Mouse (Mus musculus) gastrocnemius, adult 2 months (tissue): ENCODE results near the gene Smbd1. TPM values are rescaled to one million over a fixed set of nuclear protein-coding genes. Genes with fewer than 3 reads are reported as not detected.

Source experiments
- DNase-seq: peaks from one replicate; pipeline ENCODE4 v3.0.0; 2022
- H3K27ac ChIP-seq: fragments of 200-600 bp; 2 replicates; pipeline ENCODE4 v1.8.1; 2022; ENCODE audit warnings: mild to moderate bottlenecking
- H3K4me3 ChIP-seq: fragments of 200-600 bp; 2 replicates; pipeline ENCODE4 v1.8.1; 2022; ENCODE audit warnings: mild to moderate bottlenecking, moderate library complexity
- CTCF ChIP-seq: fragments of 200-600 bp; IDR thresholded peaks from 2 replicates; pipeline ENCODE4 v1.8.1; 2022; ENCODE audit warnings: antibody characterized with exemption, mild to moderate bottlenecking, moderate library complexity
- intact Hi-C: fragments of 180-260 bp; cut with DNase I; formaldehyde crosslinking; loops from one replicate; pipeline ENCODE4 v1.15.1; 2025
- long read RNA-seq, 2 experiments: library from polyadenylated mRNA; stranded (forward); transcript quantifications; one replicate each; pipeline ENCODE4 v2.0.0; 2021
- total RNA-seq, 2 experiments: library from RNA; stranded (reverse); gene quantifications; 2 replicates each; pipeline ENCODE4 v1.2.3; 2021

Gene Smbd1
- total RNA-seq: not detected
- long read RNA-seq, experiment 1: 0 reads
- long read RNA-seq, experiment 2: 0 reads

DNA sequence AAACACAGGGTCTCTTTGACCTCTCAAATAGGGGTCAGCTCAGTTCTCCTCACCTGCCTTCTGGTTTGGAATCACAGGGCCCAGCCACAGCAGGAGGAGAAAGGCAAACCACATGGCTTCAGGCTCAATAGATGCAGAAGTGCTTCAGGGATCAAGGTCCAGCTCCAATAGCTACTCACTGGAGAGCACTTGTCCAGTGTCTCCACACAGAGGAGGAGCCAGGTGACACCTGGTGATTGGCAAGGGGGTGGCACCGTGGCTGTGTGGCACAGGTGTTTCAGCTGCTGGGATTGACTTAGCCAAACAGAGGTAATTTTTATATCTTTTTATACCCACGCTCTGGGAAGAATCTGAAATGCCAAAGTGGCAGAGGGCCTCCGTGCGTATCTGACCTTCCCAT is at the start of gene Smbd1:
Smbd1 (minus strand) TSS at position 157 of the 400 bp plus-strand sequence.
- intact Hi-C loops: loop anchor here (5.0 kb wide), 3 partner anchors 67 to 342 kb away; partner anchors contain the start of genes Fyttd1 and Rubcn
- 0 out of 2 replicates have a peak within 1 kb of the TSS, but pooled peaks have one; percentile 20 for H3K27ac ChIP-seq
- no peak for TF ChIP-seq CTCF
- no peak within 1 kb of the TSS for H3K4me3 ChIP-seq
- no peak for DNase-seq

DNA sequence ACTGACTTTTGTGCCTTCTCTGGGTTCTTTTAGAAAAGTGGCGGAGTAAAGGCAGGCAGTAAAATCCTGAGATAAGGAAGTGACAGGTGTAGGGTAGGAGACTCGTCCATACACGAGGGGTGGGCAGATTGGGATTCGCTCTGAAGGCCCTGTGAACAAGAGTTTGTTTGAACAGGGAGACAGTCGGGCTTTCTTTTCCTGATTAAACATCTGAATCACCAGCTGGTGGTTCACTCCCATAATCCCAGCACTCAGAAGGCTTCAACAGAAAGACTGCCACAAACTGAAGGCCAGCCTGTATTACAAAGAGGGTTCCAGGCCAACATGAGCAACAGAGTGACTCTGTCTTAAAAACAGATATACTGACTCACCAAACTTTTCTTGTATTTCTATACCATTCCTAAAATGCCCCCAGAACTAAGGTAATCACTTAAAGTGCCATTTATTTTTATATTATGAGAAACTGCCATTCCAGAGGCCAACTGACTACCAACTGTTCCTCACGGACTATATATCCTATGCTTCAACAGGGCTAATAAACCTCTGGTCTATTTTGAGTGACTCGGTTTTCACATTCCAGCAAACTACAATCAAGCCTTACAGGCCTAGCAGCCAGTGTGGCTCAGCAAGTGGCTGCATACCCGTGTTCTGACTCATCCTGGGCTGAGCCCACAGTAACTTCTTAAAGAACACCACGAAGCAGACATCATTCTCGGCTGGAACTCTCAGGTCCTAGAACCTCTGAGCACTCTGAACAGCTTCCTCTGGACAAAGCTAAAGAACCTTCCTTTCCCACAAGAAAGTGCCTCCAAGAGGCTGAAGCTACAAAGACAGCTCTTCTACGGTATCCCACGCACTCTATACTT is 48.7 kb upstream of the Smbd1 start:
- peak; percentile 60 for DNase-seq
- intact Hi-C loops: loop anchor here (5.0 kb wide), 1 partner anchor 37 kb away; no protein-coding TSS in a partner anchor
- Histone ChIP-seq H3K4me3 (peak overlapping the region; percentile 39), H3K27ac (peak overlapping the region; percentile 88)
- TF ChIP-seq CTCF: no peak

DNA sequence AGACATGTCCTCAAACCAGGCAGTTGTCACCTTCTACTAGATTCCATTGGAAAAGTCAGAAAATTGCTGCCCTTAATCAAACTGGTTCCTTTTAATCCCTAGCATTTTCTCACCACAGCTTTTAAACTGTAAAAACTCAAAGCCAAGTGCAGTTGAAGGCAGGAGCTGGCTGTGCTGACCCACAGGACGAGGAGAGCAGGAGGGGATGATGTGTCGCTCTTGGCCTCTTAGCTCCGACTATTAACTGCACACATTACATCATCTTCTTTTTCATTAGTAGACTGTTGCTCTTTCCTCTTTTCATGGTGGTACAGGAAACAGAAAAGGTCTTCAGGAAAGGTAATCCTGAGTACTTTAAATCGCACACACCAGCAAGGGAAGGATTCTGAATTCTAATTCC is 48.1 kb upstream of the Smbd1 start:
- Histone ChIP-seq H3K4me3 (peak overlapping the region; percentile 39), H3K27ac (peak overlapping the region; percentile 88)
- TF ChIP-seq CTCF: no peak
- intact Hi-C loops: loop anchor here (5.0 kb wide), 1 partner anchor 36 kb away; no protein-coding TSS in a partner anchor
- DNase-seq: peak; percentile 51

DNA sequence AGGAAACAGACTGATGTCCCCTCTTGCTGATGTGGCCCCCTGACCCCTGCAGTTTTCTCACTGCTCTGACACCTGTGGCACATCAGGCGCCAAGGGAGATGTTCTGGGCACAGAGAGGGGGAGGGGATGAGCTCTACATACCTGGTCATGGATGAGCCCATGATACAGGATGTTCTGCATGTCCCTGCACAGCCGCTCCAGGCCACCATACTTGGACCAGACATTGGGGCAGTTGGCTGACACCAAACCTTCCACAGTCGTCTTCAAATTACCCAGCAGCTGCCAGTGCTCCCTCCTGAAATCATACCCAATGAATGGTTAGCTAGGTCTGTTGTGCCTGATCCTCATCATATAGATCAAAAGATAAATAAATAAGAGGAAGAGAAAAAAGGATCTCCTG is 46.5 kb upstream of the Smbd1 start:
- intact Hi-C loops: loop anchor here (5.0 kb wide), 1 partner anchor 34 kb away; no protein-coding TSS in a partner anchor
- no peak for TF ChIP-seq CTCF
- Histone ChIP-seq H3K27ac (peak overlapping the region; percentile 88), H3K4me3 (no peak overlapping the region)
- DNase-seq: peak; percentile 81

DNA sequence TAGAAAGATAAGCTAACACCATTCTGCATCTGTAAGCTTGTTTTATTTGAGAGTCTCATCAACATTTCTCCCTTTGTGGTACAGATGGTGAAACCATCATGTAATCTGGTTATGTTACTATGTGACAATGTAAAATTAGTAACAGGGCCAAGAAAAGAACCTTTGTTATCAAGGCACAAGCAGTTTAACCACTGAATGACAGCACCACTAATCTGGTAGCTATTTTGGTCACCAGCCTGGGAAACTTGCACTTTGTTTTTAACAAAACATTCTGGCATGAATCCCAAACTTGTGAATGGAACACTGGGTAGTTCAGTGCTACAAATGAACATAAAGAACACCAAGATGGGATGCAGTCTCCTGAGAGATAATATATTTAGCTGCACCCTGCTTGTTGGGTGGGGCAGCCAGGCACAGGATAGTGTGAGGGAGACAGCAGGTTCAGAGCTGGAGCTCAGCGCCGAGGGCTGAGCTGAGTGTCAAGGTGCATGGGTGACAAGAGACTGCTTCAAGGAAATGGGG is 43.8 kb upstream of the Smbd1 start:
- no peak for TF ChIP-seq CTCF
- Histone ChIP-seq H3K4me3 (peak overlapping the region; percentile 3; the same call in 1 of the 2 replicates), H3K27ac (peak overlapping the region; percentile 83)
- intact Hi-C loops: no loop called here
- DNase-seq: no peak

DNA sequence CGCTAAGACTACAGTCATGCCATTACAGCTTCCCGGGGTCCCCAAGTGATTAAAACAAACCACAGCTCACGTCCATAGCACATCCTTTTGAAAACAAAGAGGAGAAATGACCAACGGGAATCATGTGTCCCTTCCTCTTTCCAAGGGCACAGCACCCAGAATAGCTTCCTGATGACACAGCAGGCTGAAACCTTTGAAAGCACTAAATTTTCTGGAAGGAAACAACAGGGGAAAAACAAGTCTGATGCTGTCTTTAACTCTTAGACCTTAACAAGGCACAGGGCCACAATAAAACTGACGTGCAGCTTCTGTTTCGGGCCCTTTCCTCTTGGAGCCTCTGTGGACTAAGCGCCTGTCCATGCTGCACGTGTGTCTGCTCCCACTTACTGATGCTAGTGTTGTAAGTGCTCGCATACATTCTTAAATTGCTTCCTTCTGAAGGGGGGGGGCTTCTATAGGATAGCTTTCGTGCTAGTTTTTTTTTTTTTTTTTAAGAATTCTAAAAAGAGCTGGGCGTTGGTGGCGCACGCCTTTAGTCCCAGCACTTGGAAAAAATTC is 43.3 kb upstream of the Smbd1 start:
- Histone ChIP-seq H3K27ac (peak overlapping the region; percentile 83), H3K4me3 (peak overlapping the region; percentile 14; the same call in 1 of the 2 replicates)
- no peak for TF ChIP-seq CTCF
- no peak for DNase-seq
- intact Hi-C loops: no loop called here

DNA sequence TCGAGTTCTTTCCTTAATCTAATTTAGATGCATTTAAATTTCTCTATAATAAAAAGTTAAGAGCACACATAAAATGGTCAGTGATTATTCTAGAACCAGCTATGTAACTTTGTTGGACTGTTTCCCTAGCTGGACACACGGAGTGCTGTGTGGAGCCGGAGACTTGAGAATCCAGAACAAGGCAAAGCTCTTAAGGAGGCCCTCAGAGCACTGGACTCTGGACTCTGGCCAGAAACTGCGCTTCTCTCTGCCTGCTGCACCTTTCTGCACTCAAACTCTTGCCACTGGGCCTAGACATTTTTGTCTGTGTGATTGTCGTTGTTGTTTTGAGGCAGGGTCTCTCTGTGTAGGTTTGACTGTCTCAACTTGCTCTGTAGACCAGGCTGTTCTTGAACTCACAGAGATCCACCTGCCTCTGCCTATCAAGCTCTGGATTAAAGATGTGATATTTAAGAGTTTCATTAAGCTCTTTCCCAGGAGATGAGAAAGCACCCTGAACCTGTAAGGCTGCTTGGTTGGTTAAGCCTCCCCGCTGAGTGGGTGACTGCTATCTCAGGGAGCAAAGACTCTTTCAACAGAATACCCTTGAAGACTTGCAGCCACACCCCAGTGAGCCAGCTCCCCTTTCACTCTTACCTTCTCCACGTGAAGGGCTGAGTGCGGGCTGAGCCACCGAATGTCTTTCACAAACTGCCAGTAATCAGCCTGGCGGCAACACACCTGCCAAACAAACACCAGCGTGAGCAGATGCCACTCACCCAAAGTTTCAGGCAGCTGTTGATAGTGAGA is 39.0 kb upstream of the Smbd1 start:
- intact Hi-C loops: no loop called here
- DNase-seq: peak; percentile 12
- TF ChIP-seq CTCF: no peak
- Histone ChIP-seq H3K4me3 (no peak overlapping the region), H3K27ac (no peak overlapping the region)

DNA sequence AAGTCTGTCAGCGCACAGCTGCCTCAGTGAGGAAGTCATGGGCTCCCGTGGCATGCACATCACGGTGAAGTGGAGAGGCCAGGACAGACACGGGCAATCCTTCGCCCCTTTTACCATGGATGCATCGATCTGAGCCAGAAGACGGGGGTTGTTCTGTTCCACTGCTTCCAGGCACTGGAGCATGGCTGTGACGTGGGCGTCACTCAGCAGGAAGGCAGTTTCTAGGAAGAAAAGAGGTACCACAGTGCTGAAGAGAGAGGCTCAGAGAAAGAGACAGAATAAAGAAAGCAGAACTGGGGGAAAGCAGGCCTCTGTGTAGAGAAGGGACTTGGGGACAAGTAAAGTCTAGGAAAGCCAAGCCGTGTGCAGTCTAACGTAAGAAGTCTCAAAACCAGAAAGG is 36.8 kb upstream of the Smbd1 start:
- Histone ChIP-seq H3K4me3 (no peak overlapping the region), H3K27ac (no peak overlapping the region)
- no peak for TF ChIP-seq CTCF
- intact Hi-C loops: no loop called here
- DNase-seq: peak; percentile 9

DNA sequence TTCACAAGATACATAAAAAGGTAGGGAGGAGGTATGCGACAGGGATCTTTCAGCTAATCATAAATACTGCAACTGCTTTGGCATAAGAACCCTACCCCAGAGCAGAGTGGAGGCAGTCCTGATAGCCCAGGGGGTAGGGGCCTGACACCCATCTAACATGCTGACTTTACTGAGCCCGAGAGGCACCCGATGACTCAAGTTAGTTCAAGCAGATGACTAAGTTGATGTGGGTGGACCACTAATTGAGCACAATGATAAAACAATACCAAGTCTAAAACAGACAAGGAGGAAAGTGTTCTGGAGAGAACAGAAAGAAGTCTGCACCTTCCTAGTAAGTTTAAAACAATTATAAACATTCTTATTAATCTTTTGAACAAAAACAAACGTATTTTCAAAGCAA is 21.2 kb upstream of the Smbd1 start:
- intact Hi-C loops: no loop called here
- TF ChIP-seq CTCF: no peak
- DNase-seq: peak; percentile 5
- Histone ChIP-seq H3K4me3 (no peak overlapping the region), H3K27ac (no peak overlapping the region)

DNA sequence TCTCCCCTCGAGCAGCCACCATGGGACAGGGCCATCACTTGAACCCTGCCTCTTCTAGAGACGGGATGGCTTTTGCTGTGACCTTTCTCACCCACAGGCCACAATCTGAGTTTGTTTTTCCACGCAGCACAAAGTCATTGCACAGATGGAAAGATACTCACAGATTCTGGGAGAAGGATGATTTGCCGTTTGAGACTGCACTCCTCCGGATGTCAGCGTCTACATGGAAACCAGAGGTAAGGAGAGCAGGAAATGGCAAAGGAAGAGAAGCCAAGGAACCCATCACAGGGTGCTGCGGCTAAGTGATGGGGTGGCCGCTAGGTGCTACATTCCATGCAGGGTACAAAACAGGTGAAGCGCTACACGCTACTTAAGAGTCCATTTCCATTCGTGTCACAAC is 18.8 kb upstream of the Smbd1 start:
- H3K27ac ChIP-seq: no peak overlapping the region
- no peak overlapping the region for H3K4me3 ChIP-seq
- no peak for TF ChIP-seq CTCF
- intact Hi-C loops: no loop called here
- DNase-seq: no peak

DNA sequence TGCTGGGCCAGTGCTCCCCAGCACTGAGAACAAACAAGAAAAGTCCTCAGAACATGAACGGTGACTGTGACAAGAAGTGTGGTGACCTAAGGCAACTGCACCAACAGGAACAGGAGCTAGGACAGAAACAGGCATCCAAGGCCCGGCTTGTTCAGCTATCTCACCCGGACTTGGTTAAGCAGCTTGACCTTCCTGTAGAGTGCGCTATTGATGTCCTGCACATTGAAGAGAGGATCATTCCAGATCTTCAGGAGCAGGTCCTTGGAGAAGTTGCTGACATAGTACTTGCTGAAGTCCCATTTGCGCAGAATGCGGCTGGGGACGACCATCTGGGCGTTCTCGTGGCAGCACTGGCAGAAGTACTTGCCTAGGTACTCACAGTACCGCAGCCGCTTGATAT is 16.2 kb upstream of the Smbd1 start:
- intact Hi-C loops: no loop called here
- Histone ChIP-seq H3K27ac (no peak overlapping the region), H3K4me3 (no peak overlapping the region)
- no peak for DNase-seq
- peak; percentile 50 for TF ChIP-seq CTCF

DNA sequence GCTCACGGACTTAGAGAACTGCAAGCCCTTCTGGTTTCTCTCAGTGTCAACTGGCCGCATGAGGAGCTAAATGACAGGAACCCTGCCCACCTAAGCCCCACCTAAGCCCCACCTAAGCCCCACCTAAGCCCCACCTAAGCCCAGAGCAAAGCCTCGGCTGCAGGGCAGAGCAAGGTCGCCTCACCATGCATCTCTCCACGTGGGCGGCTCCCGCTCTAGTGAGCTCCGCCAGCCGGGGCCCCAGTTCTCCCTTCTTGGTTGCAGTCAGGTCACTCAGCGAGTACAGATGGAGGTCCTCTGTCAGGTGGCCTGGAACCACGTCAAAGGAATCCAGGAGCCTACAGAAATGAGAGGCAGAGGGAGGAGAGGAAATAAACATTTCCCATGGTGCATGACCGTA is 15.1 kb upstream of the Smbd1 start:
- no peak overlapping the region for H3K27ac ChIP-seq
- no peak overlapping the region for H3K4me3 ChIP-seq
- no peak for TF ChIP-seq CTCF
- DNase-seq: no peak
- intact Hi-C loops: no loop called here
